Mouse (Mus musculus) heart, adult 2 months (tissue): Measurements from ENCODE around the gene Mlf2.

Experiments
- CTCF ChIP-seq: fragments of 200-600 bp; IDR thresholded peaks from 2 replicates; pipeline ENCODE4 v1.8.1; 2022; ENCODE audit warnings: antibody characterized with exemption, mild to moderate bottlenecking, moderate library complexity
- POLR2A ChIP-seq: fragments of 200-500 bp; IDR thresholded peaks from 2 replicates; pipeline ENCODE4 v1.6.1; 2011; ENCODE audit warnings: mild to moderate bottlenecking, low read depth, low read length, control low read depth; ENCODE audit not compliant: insufficient read depth

GRCm38 (mm10) chr6:124925941-124926340 is 5.2 kb upstream of the Mlf2 start:
- TF ChIP-seq CTCF (no peak), POLR2A (no peak)
